Mouse (Mus musculus): Measurements from ENCODE around the gene Il10ra. TPM values are rescaled to one million over a fixed set of nuclear protein-coding genes. Genes with fewer than 3 reads are reported as not detected.
A peak's percentile ranks its signal among the peaks of the same experiment; 100 is the strongest.

Il10ra gene
- total RNA-seq (2021): 1 to 10 TPM; 1.0 to 1.2 TPM

- peak; percentile 37 for DNase-seq
Measured at GRCm38 (mm10) chr9:45268597-45269325, at the start of gene Il10ra. Gene Il10ra (minus strand): TSS chr9:45269149.

- DNase-seq: peak; percentile 29
Measured at GRCm38 (mm10) chr9:45317635-45318034, 48.7 kb upstream of the Il10ra start.

GRCm38 (mm10) chr9:45313913-45314312, 45.0 kb upstream of the Il10ra start:
- no peak for DNase-seq

GRCm38 (mm10) chr9:45311858-45312257, 42.9 kb upstream of the Il10ra start:
- DNase-seq: no peak

- no peak for DNase-seq
Measured at GRCm38 (mm10) chr9:45308521-45308920, 39.6 kb upstream of the Il10ra start.

GRCm38 (mm10) chr9:45306746-45307410, 37.9 kb upstream of the Il10ra start:
- DNase-seq: no peak

GRCm38 (mm10) chr9:45301771-45302170, 32.8 kb upstream of the Il10ra start:
- DNase-seq: no peak

- peak; percentile 96 for DNase-seq
Measured at GRCm38 (mm10) chr9:45300422-45301104, 31.6 kb upstream of the Il10ra start.

- peak; percentile 39 for DNase-seq
Measured at GRCm38 (mm10) chr9:45299231-45300006, 30.5 kb upstream of the Il10ra start.

- DNase-seq: no peak
Measured at GRCm38 (mm10) chr9:45294210-45295011, 25.5 kb upstream of the Il10ra start.

GRCm38 (mm10) chr9:45291481-45292168, 22.7 kb upstream of the Il10ra start:
- no peak for DNase-seq

GRCm38 (mm10) chr9:45282466-45282865, 13.5 kb upstream of the Il10ra start:
- no peak for DNase-seq

- no peak for DNase-seq
Measured at GRCm38 (mm10) chr9:45280891-45281290, 11.9 kb upstream of the Il10ra start.

GRCm38 (mm10) chr9:45280059-45280458, 11.1 kb upstream of the Il10ra start:
- no peak for DNase-seq

GRCm38 (mm10) chr9:45274635-45275034, 5.7 kb upstream of the Il10ra start:
- no peak for DNase-seq

GRCm38 (mm10) chr9:45274218-45274617, 5.3 kb upstream of the Il10ra start:
- no peak for DNase-seq

GRCm38 (mm10) chr9:45272213-45272612, 3.3 kb upstream of the Il10ra start:
- DNase-seq: no peak

- no peak for DNase-seq
Measured at GRCm38 (mm10) chr9:45268079-45268478, 870 bp downstream of the Il10ra start.

GRCm38 (mm10) chr9:45267099-45267498, 1.9 kb downstream of the Il10ra start:
- no peak for DNase-seq

GRCm38 (mm10) chr9:45261872-45262271, 7.1 kb downstream of the Il10ra start:
- no peak for DNase-seq

GRCm38 (mm10) chr9:45261466-45261865, 7.5 kb downstream of the Il10ra start:
- DNase-seq: peak; percentile 61
